Mouse (Mus musculus) left cerebral cortex, postnatal 25 days (tissue): ENCODE results near the gene Gpc3. TPM values are rescaled to one million over a fixed set of nuclear protein-coding genes. Genes with fewer than 3 reads are reported as not detected.

Experiments used
- microRNA-seq, 2 experiments: library from miRNA; unstranded; fragments of <30 nt; microRNA quantifications; one replicate each; pipeline ENCODE4 v1.2.0; 2022
- total RNA-seq, 2 experiments: library from RNA; stranded (reverse); gene quantifications; 2 replicates each; pipeline ENCODE4 v1.2.3; 2021

The Gpc3 gene
- total RNA-seq, 2 experiments from 2014 or later, result 6.0 to 6.9 TPM

Small RNA genes within 50 kb of the gene (microRNA-seq; reads per million reads assigned to microRNA genes)
- gene Mir6384 (0 reads per million in 2 experiments), gene Mir717 (0 reads per million in 2 experiments)

Other genes starting within 250 kb of the Gpc3 start
- gene Ccdc160, start 177.2 kb upstream of the Gpc3 start, total RNA-seq, result 1 to 10 TPM; 2.5 to 3.4 TPM